Mouse (Mus musculus) NIH3T3 (cell line): ENCODE data around the gene Hmcn1.

ENCODE experiments used
- DNase-seq: peaks from one replicate; pipeline ENCODE4 v3.0.0-alpha.2; 2012; ENCODE audit warnings: low read depth

The Hmcn1 gene

GRCm38 (mm10) chr1:150874025-150874424 lies 119.2 kb downstream of the Hmcn1 start:
- no peak for DNase-seq

GRCm38 (mm10) chr1:150873231-150873630 lies 120.0 kb downstream of the Hmcn1 start:
- no peak for DNase-seq

- DNase-seq, result no peak
Measured at GRCm38 (mm10) chr1:150872105-150872504, 121.1 kb downstream of the Hmcn1 start.

GRCm38 (mm10) chr1:150869189-150869588 lies 124.0 kb downstream of the Hmcn1 start:
- DNase-seq, result no peak

- no peak for DNase-seq
Measured at GRCm38 (mm10) chr1:150866615-150867014, 126.6 kb downstream of the Hmcn1 start.

- DNase-seq, result no peak
Measured at GRCm38 (mm10) chr1:150857779-150858178, 135.5 kb downstream of the Hmcn1 start.

GRCm38 (mm10) chr1:150833448-150833847 lies 159.8 kb downstream of the Hmcn1 start:
- no peak for DNase-seq

- DNase-seq, result no peak
Measured at GRCm38 (mm10) chr1:150829851-150830250, 163.4 kb downstream of the Hmcn1 start.

- no peak for DNase-seq
Measured at GRCm38 (mm10) chr1:150827169-150827568, 166.1 kb downstream of the Hmcn1 start.

GRCm38 (mm10) chr1:150824334-150825005 lies 168.8 kb downstream of the Hmcn1 start:
- no peak for DNase-seq

GRCm38 (mm10) chr1:150816035-150816807 lies 177.0 kb downstream of the Hmcn1 start:
- no peak for DNase-seq

GRCm38 (mm10) chr1:150814917-150815316 lies 178.3 kb downstream of the Hmcn1 start:
- DNase-seq, result no peak

- no peak for DNase-seq
Measured at GRCm38 (mm10) chr1:150813381-150813780, 179.9 kb downstream of the Hmcn1 start.

GRCm38 (mm10) chr1:150806864-150807263 lies 186.4 kb downstream of the Hmcn1 start:
- DNase-seq, result no peak

- DNase-seq, result no peak
Measured at GRCm38 (mm10) chr1:150805466-150805865, 187.8 kb downstream of the Hmcn1 start.

- no peak for DNase-seq
Measured at GRCm38 (mm10) chr1:150804235-150805099, 188.8 kb downstream of the Hmcn1 start.

GRCm38 (mm10) chr1:150802642-150803041 lies 190.6 kb downstream of the Hmcn1 start:
- DNase-seq, result no peak

- no peak for DNase-seq
Measured at GRCm38 (mm10) chr1:150800611-150801263, 192.5 kb downstream of the Hmcn1 start.

- DNase-seq, result no peak
Measured at GRCm38 (mm10) chr1:150798651-150799050, 194.6 kb downstream of the Hmcn1 start.

GRCm38 (mm10) chr1:150786746-150787145 lies 206.5 kb downstream of the Hmcn1 start:
- DNase-seq, result no peak

- DNase-seq, result no peak
Measured at GRCm38 (mm10) chr1:150783070-150783842, 210.0 kb downstream of the Hmcn1 start.
